ENCODE assay signal across 8 mouse cellular contexts in genomic region chr11:88718050-88718765, GRCm38 (mm10). TPM values are rescaled to one million over a fixed set of nuclear protein-coding genes. Genes with fewer than 3 reads are reported as not detected.
DNase-seq lines count a peak whose midpoint lies in the region; ATAC-seq and TF ChIP-seq lines count a peak whose summit lies in the region.

Gene Msi2, minus strand, starts transcription at chr11:88718513.

- peak; percentile 74 for ATAC-seq in heart, embryonic 11.5 days (replicated peaks; ENCODE audit: insufficient number of reproducible peaks, low FRiP score, low TSS enrichment)
- ATAC-seq in kidney, postnatal 0 days (replicated peaks; ENCODE audit: low FRiP score, low read depth) = peak; percentile 85
- peak; percentile 71 for ATAC-seq in liver, embryonic 12.5 days
- peak; percentile 80 for ATAC-seq in stomach, embryonic 15.5 days (ENCODE audit: insufficient read depth, low FRiP score, low read depth)

- TF ChIP-seq CTCF in C2C12 (IDR thresholded peaks at IDR 0.05; ENCODE audit: control insufficient read depth, insufficient read depth, insufficient read length) = no peak
- no peak for TF ChIP-seq CTCF in brain, embryonic 14.5 days (IDR thresholded peaks at IDR 0.05; ENCODE audit: borderline replicate concordance, extremely low read depth, insufficient read depth, insufficient read length)
- no peak for TF ChIP-seq CTCF in kidney, postnatal 0 days (IDR thresholded peaks at IDR 0.05; ENCODE audit: low read depth)

- H3K4me2 ChIP-seq in heart, embryonic 11.5 days = peak within 1 kb of the TSS; percentile 95
- peak within 1 kb of the TSS; percentile 99 for H3K4me2 ChIP-seq in kidney, postnatal 0 days (ENCODE audit: low read length)
- H3K4me2 ChIP-seq in liver, embryonic 12.5 days = peak within 1 kb of the TSS; percentile 99
- H3K4me2 ChIP-seq in stomach, embryonic 15.5 days = peak within 1 kb of the TSS; percentile 92

- WGBS in heart, embryonic 11.5 days (ENCODE audit: insufficient replicate concordance) = 1% methylated on average over 33 of the region's 84 CpGs
- WGBS in kidney, postnatal 0 days = 2% methylated on average over 28 of the region's 84 CpGs
- 0% methylated on average over 54 of the region's 84 CpGs for WGBS in liver, embryonic 12.5 days (ENCODE audit: insufficient replicate concordance)
- under 1% methylated on average over 59 of the region's 84 CpGs for WGBS in stomach, embryonic 15.5 days

- peak; percentile 58 for TF ChIP-seq POLR2A in brain, embryonic 14.5 days (IDR thresholded peaks at IDR 0.05; ENCODE audit: borderline replicate concordance, extremely low read depth, insufficient read depth, insufficient read length, poor library complexity, severe bottlenecking)

- H3K27ac ChIP-seq in heart, embryonic 11.5 days (ENCODE audit: low read depth, low read length) = peak within 1 kb of the TSS; percentile 90
- H3K27ac ChIP-seq in kidney, postnatal 0 days = peak within 1 kb of the TSS; percentile 96
- H3K27ac ChIP-seq in liver, embryonic 12.5 days = peak within 1 kb of the TSS; percentile 93
- H3K27ac ChIP-seq in stomach, embryonic 15.5 days = peak within 1 kb of the TSS; percentile 89

- DNase-seq in brain, embryonic 14.5 days (ENCODE audit: low read depth) = peak; percentile 98
- DNase-seq in kidney, postnatal 0 days (ENCODE audit: low spot score) = peak; percentile 92
- DNase-seq in natural killer cell, adult 2 months (ENCODE audit: low spot score in 2 of 2) = peak; percentile 85 to 89

- no peaks in the 10 kb centered on the region for H3K27me3 ChIP-seq in C2C12 (ENCODE audit: control insufficient read depth, insufficient read depth, insufficient read length)
- no peaks in the 10 kb centered on the region for H3K27me3 ChIP-seq in erythroblast, embryonic 14.5 days (ENCODE audit: control insufficient read depth)
- no peaks in the 10 kb centered on the region for H3K27me3 ChIP-seq in heart, embryonic 11.5 days (ENCODE audit: control insufficient read depth, insufficient read depth, low read length)
- H3K27me3 ChIP-seq in kidney, postnatal 0 days (ENCODE audit: insufficient read depth, low read length) = no peaks in the 10 kb centered on the region
- no peaks in the 10 kb centered on the region for H3K27me3 ChIP-seq in liver, embryonic 12.5 days (replicated peaks)
- no peaks in the 10 kb centered on the region for H3K27me3 ChIP-seq in stomach, embryonic 15.5 days (replicated peaks)

- H3K79me3 ChIP-seq in C2C12 (ENCODE audit: low read depth) = peaks cover 11% of the 10 kb centered on the region

- peaks cover 11% of the 10 kb centered on the region for H3K36me3 ChIP-seq in C2C12 (ENCODE audit: control insufficient read depth, insufficient read depth)
- no peaks in the 10 kb centered on the region for H3K36me3 ChIP-seq in erythroblast, embryonic 14.5 days (ENCODE audit: control insufficient read depth)
- H3K36me3 ChIP-seq in heart, embryonic 11.5 days (ENCODE audit: control insufficient read depth, insufficient read depth, low read length) = no peaks in the 10 kb centered on the region
- no peaks in the 10 kb centered on the region for H3K36me3 ChIP-seq in kidney, postnatal 0 days (ENCODE audit: insufficient read depth, low read length)
- H3K36me3 ChIP-seq in liver, embryonic 12.5 days = 0 out of 2 replicates have a peak, but pooled peaks cover 8% of the 10 kb centered on the region
- no peaks in the 10 kb centered on the region for H3K36me3 ChIP-seq in stomach, embryonic 15.5 days

- peak within 1 kb of the TSS; percentile 66 for H3K4me3 ChIP-seq in C2C12 (ENCODE audit: insufficient read depth, poor library complexity, severe bottlenecking)
- H3K4me3 ChIP-seq in erythroblast, embryonic 14.5 days (replicated peaks) = peak within 1 kb of the TSS; percentile 91
- H3K4me3 ChIP-seq in heart, embryonic 11.5 days (ENCODE audit: low read depth, low read length) = peak within 1 kb of the TSS; percentile 76
- peak within 1 kb of the TSS; percentile 95 for H3K4me3 ChIP-seq in kidney, postnatal 0 days (replicated peaks; ENCODE audit: low read depth, low read length)
- peak within 1 kb of the TSS; percentile 82 for H3K4me3 ChIP-seq in liver, embryonic 12.5 days
- peak within 1 kb of the TSS; percentile 93 for H3K4me3 ChIP-seq in stomach, embryonic 15.5 days (replicated peaks)

- H3K9ac ChIP-seq in heart, embryonic 11.5 days (ENCODE audit: low read depth, low read length) = peak within 1 kb of the TSS; percentile 99
- H3K9ac ChIP-seq in kidney, postnatal 0 days (ENCODE audit: low read depth, low read length) = peak within 1 kb of the TSS; percentile 96
- H3K9ac ChIP-seq in liver, embryonic 12.5 days = peak within 1 kb of the TSS; percentile 95
- peak within 1 kb of the TSS; percentile 91 for H3K9ac ChIP-seq in stomach, embryonic 15.5 days

- no peaks in the 10 kb centered on the region for H3K9me3 ChIP-seq in erythroblast, embryonic 14.5 days (ENCODE audit: control insufficient read depth, low read length)
- H3K9me3 ChIP-seq in heart, embryonic 11.5 days (replicated peaks; ENCODE audit: control insufficient read depth, low read length) = no peaks in the 10 kb centered on the region
- no peaks in the 10 kb centered on the region for H3K9me3 ChIP-seq in kidney, postnatal 0 days (replicated peaks; ENCODE audit: low read length)
- no peaks in the 10 kb centered on the region for H3K9me3 ChIP-seq in liver, embryonic 12.5 days (replicated peaks)
- no peaks in the 10 kb centered on the region for H3K9me3 ChIP-seq in stomach, embryonic 15.5 days

- peaks cover 42% of the 10 kb centered on the region for H3K79me2 ChIP-seq in C2C12 (ENCODE audit: control insufficient read depth, insufficient read depth)

- H3K4me1 ChIP-seq in erythroblast, embryonic 14.5 days (ENCODE audit: control insufficient read depth) = peaks cover 43% of the 10 kb centered on the region
- H3K4me1 ChIP-seq in heart, embryonic 11.5 days (ENCODE audit: control insufficient read depth, insufficient read depth, low read length) = peaks cover 40% of the 10 kb centered on the region
- H3K4me1 ChIP-seq in kidney, postnatal 0 days (replicated peaks; ENCODE audit: insufficient read depth, low read length) = no peaks in the 10 kb centered on the region; the same call in none of the 2 replicates
- H3K4me1 ChIP-seq in liver, embryonic 12.5 days = peaks cover 55% of the 10 kb centered on the region
- H3K4me1 ChIP-seq in stomach, embryonic 15.5 days = peaks cover 25% of the 10 kb centered on the region

- H3ac ChIP-seq in C2C12 (ENCODE audit: control insufficient read depth, insufficient read length, low read depth) = peak within 1 kb of the TSS; percentile 97

TF ChIP-seq in C2C12, 6 proteins besides CTCF, POLR2A, EP300 and RAD21:
- no peak for TF ChIP-seq MYOG (IDR thresholded peaks at IDR 0.05; ENCODE audit: control insufficient read depth, extremely low read depth, insufficient read length)
- TF ChIP-seq MAX (IDR thresholded peaks at IDR 0.05) = no peak
- TF ChIP-seq USF1 (IDR thresholded peaks at IDR 0.05; ENCODE audit: low read depth) = no peak
- no peak for TF ChIP-seq CEBPB (IDR thresholded peaks at IDR 0.05; ENCODE audit: low read depth)
- TF ChIP-seq FOSL1 (IDR thresholded peaks at IDR 0.05; ENCODE audit: insufficient read depth, low read length, poor library complexity, severe bottlenecking) = no peak
- TF ChIP-seq MYOD1 (IDR thresholded peaks at IDR 0.05; ENCODE audit: control insufficient read depth, insufficient read length, low read depth) = no peak

RNA-seq across cellular contexts. Expression of gene Msi2, which starts in this region (rescaled TPM):
- polyA plus RNA-seq in C2C12 (2012; fragmentation: generic; extraction: Trizol) = 8.4 TPM
- 74.1 and 90.4 TPM in 2 replicates for polyA plus RNA-seq in brain, embryonic 14.5 days (2012; rRNA removed)
- polyA plus RNA-seq in erythroblast, embryonic 14.5 days (2012) = 0.41 and 0.45 TPM in 2 replicates
- polyA plus RNA-seq in heart, embryonic 11.5 days (2014; fragmentation: Nextera tagmentation; extraction: Ambion mirVana) = 15.3 and 18.4 TPM in 2 replicates
- polyA plus RNA-seq in kidney, postnatal 0 days (2015; fragmentation: Nextera tagmentation; extraction: Ambion mirVana) = 24.5 and 28.2 TPM in 2 replicates
- polyA plus RNA-seq in liver, embryonic 12.5 days (2016; fragmentation: Nextera tagmentation; extraction: Ambion mirVana) = 5.0 and 5.2 TPM in 2 replicates
- polyA plus RNA-seq in stomach, embryonic 15.5 days (2015; fragmentation: Nextera tagmentation; extraction: Ambion mirVana) = 12.1 and 13.7 TPM in 2 replicates

Comparison
In these comparisons a context has a peak if more than half of its experiments do, and no peak if none do; other contexts are left out.
1. Peak in every context shown above with its lines: DNase-seq, ATAC-seq, H3K4me3 ChIP-seq and H3K27ac ChIP-seq.